Mouse (Mus musculus) spleen, adult 2 months (tissue): Measurements from ENCODE around the gene Prkce.

Experiments
- CTCF ChIP-seq: fragments of 200-500 bp; IDR thresholded peaks from 2 replicates; pipeline ENCODE4 v1.5.1; 2011; ENCODE audit warnings: mild to moderate bottlenecking, inconsistent platforms; ENCODE audit not compliant: insufficient read depth, insufficient read length, insufficient replicate concordance; ENCODE audit errors: extremely low read depth
- POLR2A ChIP-seq: fragments of 200-500 bp; IDR thresholded peaks from 2 replicates; pipeline ENCODE4 v1.6.1; 2011; ENCODE audit warnings: low read depth, low read length, inconsistent platforms

DNA sequence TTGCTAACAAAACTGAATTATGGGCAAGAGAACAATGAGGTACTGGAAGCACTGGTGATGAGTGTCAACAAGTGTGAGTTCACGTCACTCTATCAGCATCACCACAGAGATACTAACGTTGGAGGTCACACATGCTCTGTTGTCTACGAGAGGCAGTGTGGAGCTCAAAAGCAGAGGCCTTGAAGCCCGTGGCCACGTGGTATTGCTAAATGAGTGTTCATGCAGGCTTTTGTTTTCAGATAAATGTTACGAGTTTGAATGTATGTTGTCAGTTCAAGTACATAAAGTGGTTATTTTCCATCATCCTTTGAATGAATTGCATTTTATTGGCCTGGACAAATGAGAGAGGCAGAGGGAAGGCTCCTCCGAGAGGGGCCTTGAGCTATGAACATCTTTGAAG, 276.3 kb downstream of the Prkce start:
- no peak for TF ChIP-seq CTCF
- TF ChIP-seq POLR2A: no peak
